Mouse (Mus musculus): Measurements from ENCODE around the gene Klhl31.

The Klhl31 gene

DNA sequence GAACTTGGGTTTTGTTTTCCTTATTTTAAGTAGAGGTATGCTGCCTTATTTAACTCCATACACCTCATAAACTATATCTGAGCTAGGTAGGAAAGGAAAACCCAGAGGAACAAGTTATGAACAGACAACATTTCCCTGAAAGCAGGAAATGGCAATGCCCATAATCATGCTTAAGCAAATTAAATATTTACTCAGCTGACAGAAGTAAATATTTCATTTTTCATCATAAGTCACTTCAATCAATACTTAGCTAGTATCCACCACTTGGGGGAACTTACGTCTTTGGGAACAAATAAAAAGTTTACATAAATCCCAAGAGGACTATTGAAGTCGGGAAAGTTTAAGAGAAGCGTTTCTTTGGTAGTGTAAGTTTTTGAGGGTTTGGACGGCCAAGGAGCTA, 67.2 kb downstream of the Klhl31 start:
- no peak for DNase-seq (ENCODE audit: low spot score)

GRCm38 (mm10) chr9:77704108-77704507, 67.8 kb downstream of the Klhl31 start:
- DNase-seq (ENCODE audit: low spot score) = no peak

DNA sequence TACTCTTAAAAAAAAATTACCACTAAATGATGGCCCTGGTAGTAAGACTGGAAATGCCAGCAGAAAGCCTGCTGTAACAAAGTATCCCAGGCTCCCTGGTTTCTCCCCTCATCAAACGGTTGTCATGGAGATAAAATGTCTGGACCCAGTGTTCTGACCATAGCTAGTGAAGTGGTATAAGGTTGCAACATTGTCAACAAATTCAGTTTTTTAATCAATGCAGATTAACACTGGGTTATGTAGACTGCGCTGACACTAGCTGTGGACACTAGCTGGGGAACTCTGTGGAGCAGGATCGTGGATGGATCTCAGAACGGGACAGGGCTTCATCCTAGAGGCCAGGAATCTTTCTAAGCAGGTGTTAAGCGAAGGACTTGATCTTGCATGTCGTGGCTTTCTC, 70.2 kb downstream of the Klhl31 start:
- no peak for DNase-seq (ENCODE audit: low spot score)

DNA sequence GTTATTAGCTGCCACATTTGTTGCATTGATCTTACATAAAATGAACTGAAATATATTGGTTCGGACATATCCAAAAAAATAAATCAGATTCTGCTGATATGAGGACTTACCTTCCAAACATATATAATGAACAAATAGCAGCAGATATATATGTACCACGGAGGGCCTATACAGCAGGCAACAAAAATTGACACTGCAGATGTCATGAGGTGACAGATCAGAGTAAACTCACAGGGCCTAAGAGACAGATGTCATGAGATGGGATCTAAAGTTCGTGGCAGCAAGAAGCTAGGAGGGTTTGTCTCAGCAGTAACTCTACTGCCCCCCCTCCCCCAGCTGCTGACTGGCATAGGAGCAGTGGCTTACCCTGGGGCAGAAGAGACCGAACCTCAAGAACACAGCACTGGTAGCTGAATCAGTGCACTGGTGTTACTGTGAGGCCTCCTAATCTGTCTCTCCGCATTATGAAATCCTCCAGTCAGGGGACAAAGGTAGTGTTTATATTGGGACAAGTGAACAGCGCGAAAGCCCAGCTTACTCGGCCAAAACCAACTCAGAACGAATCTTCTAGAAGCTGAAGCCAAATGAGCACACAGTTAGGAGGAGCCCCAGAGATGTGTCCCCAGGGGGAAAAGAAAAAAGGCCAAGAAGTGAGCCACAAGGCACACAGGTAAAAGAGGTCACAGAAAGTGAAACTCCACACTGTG, 71.3 kb downstream of the Klhl31 start:
- no peak for DNase-seq (ENCODE audit: low spot score)

- DNase-seq (ENCODE audit: low spot score) = no peak
Observed at GRCm38 (mm10) chr9:77708950-77709349, 72.7 kb downstream of the Klhl31 start.

Data from testis, postnatal 10 days (tissue).